Mouse (Mus musculus): Measurements from ENCODE around the gene Myh6.
"Not testable (repeated sequence)": the region's sequence is repeated elsewhere in the genome, so short reads cannot be mapped to it uniquely, and the experiment has no call there.

DNA sequence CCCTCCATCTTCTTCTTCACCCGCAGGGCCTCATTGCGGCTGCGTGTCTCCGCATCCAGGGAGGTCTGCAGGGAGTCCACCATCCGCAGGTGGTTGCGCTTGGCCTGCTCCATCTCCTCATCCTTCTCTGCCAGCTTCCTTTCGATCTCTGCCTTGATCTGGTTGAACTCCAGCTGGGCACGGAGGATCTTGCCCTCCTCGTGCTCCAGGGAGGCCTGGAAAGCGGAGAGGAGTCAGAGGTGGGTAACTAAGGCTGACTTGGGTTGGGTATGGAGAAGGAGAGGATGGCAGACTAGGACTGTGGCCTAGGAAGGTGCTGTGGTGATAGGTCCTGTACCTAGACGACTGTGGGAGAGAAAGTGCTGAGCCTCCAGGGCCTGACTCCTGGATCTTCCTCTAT is 19.7 kb downstream of the Myh6 start:
- not testable (repeated sequence) for TF ChIP-seq GATA1 (IDR thresholded peaks at IDR 0.05; ENCODE audit: borderline replicate concordance, low read length); FLI1 (IDR thresholded peaks at IDR 0.05; ENCODE audit: low read length)

All from megakaryocyte, embryonic 14.5 days (primary cell).